Mouse (Mus musculus): ENCODE data around the gene Mgst3.

- TF ChIP-seq HCFC1 (IDR thresholded peaks at IDR 0.05; ENCODE audit: borderline replicate concordance, insufficient read depth, low read length) (no peak), CHD2 (IDR thresholded peaks at IDR 0.05; ENCODE audit: low read depth, low read length) (no peak), ZNF384 (IDR thresholded peaks at IDR 0.05; ENCODE audit: low read depth, low read length) (no peak), MAFK (IDR thresholded peaks at IDR 0.05; ENCODE audit: insufficient read depth, low read depth, low read length) (no peak)
These were observed 34.9 kb downstream of the Mgst3 start for GRCm38 (mm10) chr1:167358731-167359130.
